Mouse (Mus musculus): Measurements from ENCODE around the gene Hykk. TPM values are rescaled to one million over a fixed set of nuclear protein-coding genes. Genes with fewer than 3 reads are reported as not detected.

Hykk gene
- total RNA-seq, 2 experiments from 2014 or later = 2.1 to 2.2 TPM

- DNase-seq (ENCODE audit: low spot score in 2 of 2) = no peak
Measured at GRCm38 (mm10) chr9:54980674-54981073, 63.6 kb downstream of the Hykk start, which contains the start of gene Chrna5. Gene Chrna5, plus strand, starts transcription at chr9:54980880.

GRCm38 (mm10) chr9:54981291-54982191 lies 64.5 kb downstream of the Hykk start:
- DNase-seq (ENCODE audit: low spot score in 2 of 2) = peak in 1 of 2 experiments; percentile 19

- no peak for DNase-seq (ENCODE audit: low spot score in 2 of 2)
Measured at GRCm38 (mm10) chr9:54982401-54982800, 65.3 kb downstream of the Hykk start.

GRCm38 (mm10) chr9:54990362-54990761 lies 73.3 kb downstream of the Hykk start:
- no peak for DNase-seq (ENCODE audit: low spot score in 2 of 2)

- no peak for DNase-seq (ENCODE audit: low spot score in 2 of 2)
Measured at GRCm38 (mm10) chr9:54994381-54994780, 77.3 kb downstream of the Hykk start.

- no peak for DNase-seq (ENCODE audit: low spot score in 2 of 2)
Measured at GRCm38 (mm10) chr9:54995645-54996044, 78.6 kb downstream of the Hykk start.

Other genes starting within 250 kb of the Hykk start
- gene Dnaja4, start 218.4 kb upstream of the Hykk start, total RNA-seq (2021) = 10 to 100 TPM; 49.6 to 51.2 TPM
- gene Wdr61, start 182.8 kb upstream of the Hykk start, total RNA-seq (2021) = 10 to 100 TPM; 58.9 to 60.0 TPM
- 1 to 10 TPM; 1.8 to 4.8 TPM for gene Crabp1, start 152.5 kb upstream of the Hykk start, total RNA-seq (2021)
- 10 to 100 TPM; 48.4 to 53.5 TPM for gene Ireb2, start 53.5 kb upstream of the Hykk start, total RNA-seq (2021)
- gene Psma4, start 33.5 kb downstream of the Hykk start, total RNA-seq (2021) = 100 to 1,000 TPM; 114 TPM
- gene AY074887, start 33.7 kb downstream of the Hykk start, total RNA-seq (2021) = not detected
- 1 to 10 TPM; 3.4 to 3.9 TPM for gene Chrna5, start 63.6 kb downstream of the Hykk start, total RNA-seq (2021)
- gene Chrna3, start 109.3 kb downstream of the Hykk start, total RNA-seq (2021) = under 1 TPM; 0.28 to 0.30 TPM
- under 1 TPM; 0.09 to 0.28 TPM for gene Chrnb4, start 131.5 kb downstream of the Hykk start, total RNA-seq (2021)
- 10 to 100 TPM; 70.0 to 75.6 TPM for gene Ube2q2, start 231.6 kb downstream of the Hykk start, total RNA-seq (2021)